Mouse (Mus musculus) kidney, adult 2 months (tissue): ENCODE measurements around the gene Catsperg1. TPM values are rescaled to one million over a fixed set of nuclear protein-coding genes. Genes with fewer than 3 reads are reported as not detected.
"Not testable (repeated sequence)": the region's sequence is repeated elsewhere in the genome, so short reads cannot be mapped to it uniquely, and the experiment has no call there.

Experiments used
- DNase-seq: peaks from one replicate; pipeline ENCODE4 v3.0.0; 2021
- H3K27ac ChIP-seq: fragments of 200-500 bp; 2 replicates; pipeline ENCODE4 v1.5.1; 2012; ENCODE audit warnings: low read depth, low read length, control low read depth, inconsistent platforms; ENCODE audit not compliant: insufficient read depth
- H3K27me3 ChIP-seq: fragments of 200-500 bp; replicated peaks from 2 replicates; pipeline ENCODE4 v1.6.1; 2012; ENCODE audit warnings: mild to moderate bottlenecking, moderate library complexity, low read length, inconsistent platforms; ENCODE audit not compliant: control insufficient read depth, insufficient read depth
- H3K36me3 ChIP-seq: fragments of 200-500 bp; 2 replicates; pipeline ENCODE4 v1.6.1; 2012; ENCODE audit warnings: mild to moderate bottlenecking, moderate library complexity, low read length, inconsistent platforms; ENCODE audit not compliant: control insufficient read depth, insufficient read depth
- H3K4me1 ChIP-seq: fragments of 200-500 bp; 2 replicates; pipeline ENCODE4 v1.6.1; 2011; ENCODE audit warnings: low read length; ENCODE audit not compliant: control insufficient read depth, insufficient read depth
- H3K4me3 ChIP-seq: fragments of 200-500 bp; 2 replicates; pipeline ENCODE4 v1.5.1; 2011; ENCODE audit warnings: mild to moderate bottlenecking, low read depth, low read length, control low read depth; ENCODE audit not compliant: insufficient read depth
- CTCF ChIP-seq: fragments of 200-500 bp; conservative IDR thresholded peaks from 2 replicates; pipeline ENCODE4 v1.5.1; 2011; ENCODE audit warnings: low read depth, mild to moderate bottlenecking, control low read depth, low read length, moderate library complexity, mixed read lengths; ENCODE audit not compliant: insufficient read depth, insufficient read length
- POLR2A ChIP-seq: fragments of 200-500 bp; IDR thresholded peaks from one replicate; pipeline ENCODE4 v1.6.1; 2011; ENCODE audit warnings: low read depth, low read length, control low read depth
- WGBS: fragments of 180-500 bp; shearing (Covaris S2); methylation state at CpG from one replicate; pipeline ENCODE4 v1.1.7; 2018; 5-methylcytosine and 5-hydroxymethylcytosine counted together
- polyA plus RNA-seq: library from polyadenylated mRNA; depleted of rRNA; stranded (reverse); fragments of >200 nt; gene quantifications from 2 replicates; pipeline ENCODE4 v1.2.3, GENCODE M21; 2012

Gene Catsperg1
- polyA plus RNA-seq, 1 experiment = 1.1 TPM

GRCm38 (mm10) chr7:29212199-29212765 is 1.6 kb downstream of the Catsperg1 start:
- H3K27me3 ChIP-seq = no peaks in the 10 kb centered on the region
- TF ChIP-seq CTCF = no peak
- no peak for TF ChIP-seq POLR2A
- peak overlapping the region; percentile 48; the same call in 1 of the 2 replicates for H3K4me3 ChIP-seq
- no peaks in the 10 kb centered on the region for H3K4me1 ChIP-seq
- WGBS = 36% methylated on average over 26 of the region's 26 CpGs
- no peak overlapping the region for H3K27ac ChIP-seq
- no peaks in the 10 kb centered on the region for H3K36me3 ChIP-seq
- DNase-seq = no peak

- Histone ChIP-seq H3K27ac (peak overlapping the region; percentile 42), H3K4me1 (no peaks in the 10 kb centered on the region), H3K4me3 (peak overlapping the region; percentile 48), H3K36me3 (no peaks in the 10 kb centered on the region), H3K27me3 (no peaks in the 10 kb centered on the region)
- TF ChIP-seq CTCF (no peak), POLR2A (no peak)
- 5% methylated on average over 34 of the region's 34 CpGs for WGBS
- peak; percentile 91 for DNase-seq
These were observed 2.2 kb downstream of the Catsperg1 start for GRCm38 (mm10) chr7:29211415-29212198.

- not testable (repeated sequence) for H3K4me1 ChIP-seq, DNase-seq, H3K27me3 ChIP-seq, H3K36me3 ChIP-seq
- WGBS = 26% methylated on average over 13 of the region's 15 CpGs
- Histone ChIP-seq H3K4me3 (peak overlapping the region; percentile 48), H3K27ac (peak overlapping the region; percentile 42)
These were observed 2.8 kb downstream of the Catsperg1 start for GRCm38 (mm10) chr7:29211013-29211412.

GRCm38 (mm10) chr7:29202577-29202976 is 11.3 kb downstream of the Catsperg1 start:
- TF ChIP-seq POLR2A = no peak
- no peak for TF ChIP-seq CTCF
- Histone ChIP-seq H3K36me3 (no peaks in the 10 kb centered on the region), H3K4me3 (no peak overlapping the region), H3K27ac (no peak overlapping the region), H3K4me1 (no peaks in the 10 kb centered on the region), H3K27me3 (no peaks in the 10 kb centered on the region)
- no peak for DNase-seq
- WGBS = 81% methylated on average over 6 of the region's 6 CpGs

- H3K4me3 ChIP-seq, H3K4me1 ChIP-seq, H3K36me3 ChIP-seq, DNase-seq, H3K27me3 ChIP-seq, H3K27ac ChIP-seq: not testable (repeated sequence)
- 90% methylated on average over 1 of the region's 1 CpGs for WGBS
These were observed 19.6 kb downstream of the Catsperg1 start for GRCm38 (mm10) chr7:29194230-29194629.

- H3K4me3 ChIP-seq, DNase-seq, H3K36me3 ChIP-seq, H3K27me3 ChIP-seq, H3K27ac ChIP-seq: not testable (repeated sequence)
- peaks cover 10% of the 10 kb centered on the region for H3K4me1 ChIP-seq
- WGBS = 90% methylated on average over 4 of the region's 4 CpGs
These were observed 32.5 kb downstream of the Catsperg1 start for GRCm38 (mm10) chr7:29181323-29181722.

- Histone ChIP-seq H3K4me3 (peak overlapping the region; percentile 25), H3K27ac (no peak overlapping the region), H3K4me1 (peaks cover 10% of the 10 kb centered on the region), H3K27me3 (no peaks in the 10 kb centered on the region), H3K36me3 (0 out of 2 replicates have a peak, but pooled peaks cover 2% of the 10 kb centered on the region)
- DNase-seq = no peak
- WGBS = 42% methylated on average over 5 of the region's 5 CpGs
- TF ChIP-seq POLR2A (no peak), CTCF (no peak)
These were observed 33.0 kb downstream of the Catsperg1 start for GRCm38 (mm10) chr7:29180854-29181236.
